Mouse (Mus musculus) ES-E14 (cell line): ENCODE measurements around the gene Mthfs.

ENCODE experiments used
- CHD2 ChIP-seq: IDR thresholded peaks from 2 replicates; pipeline ENCODE4 v1.6.1; 2014; ENCODE audit warnings: mild to moderate bottlenecking, low read depth, low read length, inconsistent platforms
- HCFC1 ChIP-seq: IDR thresholded peaks from 2 replicates; pipeline ENCODE4 v1.6.1; 2012; ENCODE audit warnings: low read length, inconsistent platforms, borderline replicate concordance; ENCODE audit not compliant: insufficient read depth
- MAFK ChIP-seq: IDR thresholded peaks from 2 replicates; pipeline ENCODE4 v1.6.1; 2014; ENCODE audit warnings: mild to moderate bottlenecking, low read depth, low read length, inconsistent platforms; ENCODE audit not compliant: insufficient read depth
- ZC3H11A ChIP-seq: IDR thresholded peaks from 2 replicates; pipeline ENCODE4 v1.6.1; 2012; ENCODE audit warnings: low read depth, mild to moderate bottlenecking, inconsistent platforms, low read length, borderline replicate concordance
- ZNF384 ChIP-seq: IDR thresholded peaks from 2 replicates; pipeline ENCODE4 v1.6.1; 2012; ENCODE audit warnings: low read depth, low read length, inconsistent platforms

GRCm38 (mm10) chr9:89288037-89288436, 77.6 kb downstream of the Mthfs start:
- TF ChIP-seq ZNF384: no peak
- TF ChIP-seq HCFC1: no peak
- no peak for TF ChIP-seq ZC3H11A
- no peak for TF ChIP-seq MAFK
- no peak for TF ChIP-seq CHD2
